Mouse (Mus musculus) lung, embryonic 14.5 days (tissue): ENCODE measurements around the gene Cd6. TPM values are rescaled to one million over a fixed set of nuclear protein-coding genes. Genes with fewer than 3 reads are reported as not detected.
A peak's percentile ranks its signal among the peaks of the same experiment; 100 is the strongest.

Source experiments
- ATAC-seq: fragments of 200-750 bp; cut with Nextera tagmentation; 2 replicates; pipeline ENCODE4 v1.8.0; 2017; ENCODE audit warnings: mild to moderate bottlenecking, moderate TSS enrichment, moderate library complexity; ENCODE audit not compliant: insufficient read depth
- DNase-seq: peaks from one replicate; pipeline ENCODE4 v3.0.0-alpha.2; 2015
- H3K27ac ChIP-seq: fragments of 300-500 bp; sonication (generic); 2 replicates; pipeline ENCODE4 v1.5.1; 2014; ENCODE audit warnings: low read depth, mild to moderate bottlenecking, moderate library complexity
- H3K27me3 ChIP-seq: fragments of 300-500 bp; sonication (generic); 2 replicates; pipeline ENCODE4 v1.6.1; 2014; ENCODE audit warnings: low read length, control low read depth; ENCODE audit not compliant: insufficient read depth
- H3K36me3 ChIP-seq: fragments of 300-500 bp; sonication (generic); 2 replicates; pipeline ENCODE4 v1.6.1; 2014; ENCODE audit warnings: control low read depth; ENCODE audit not compliant: insufficient read depth
- H3K4me1 ChIP-seq: fragments of 300-500 bp; sonication (generic); 2 replicates; pipeline ENCODE4 v1.6.1; 2014; ENCODE audit warnings: antibody characterized with exemption, control low read depth; ENCODE audit not compliant: insufficient read depth
- H3K4me2 ChIP-seq: fragments of 300-500 bp; sonication (generic); 2 replicates; pipeline ENCODE4 v1.6.1; 2014; ENCODE audit warnings: mild to moderate bottlenecking
- H3K4me3 ChIP-seq: fragments of 300-500 bp; sonication (generic); 2 replicates; pipeline ENCODE4 v1.5.1; 2014; ENCODE audit warnings: low read depth, low read length
- H3K9ac ChIP-seq: fragments of 300-500 bp; sonication (generic); 2 replicates; pipeline ENCODE4 v1.6.1; 2014
- H3K9me3 ChIP-seq: fragments of 300-500 bp; sonication (generic); 2 replicates; pipeline ENCODE4 v1.6.1; 2016; ENCODE audit warnings: low read depth, low read length, control low read depth
- CTCF ChIP-seq: IDR thresholded peaks from 2 replicates; pipeline ENCODE4 v1.5.1; 2016; ENCODE audit warnings: antibody characterized with exemption, low read depth
- WGBS: fragments of 180-500 bp; shearing (Covaris S2); extraction: QIAGEN DNeasy Blood & Tissue Kit; methylation state at CpG from one replicate; pipeline ENCODE4 v1.1.7; 2014; 5-methylcytosine and 5-hydroxymethylcytosine counted together
- polyA plus RNA-seq: library from polyadenylated mRNA; unstranded; fragments of >200 nt; fragmentation: Nextera tagmentation; extraction: Ambion mirVana; gene quantifications from 2 replicates; pipeline ENCODE4 v1.2.1, GENCODE M21; 2014

The Cd6 gene
- polyA plus RNA-seq, 1 experiment from 2014 or later, result 0.17 TPM

- H3K4me2 ChIP-seq, result peak overlapping the region; percentile 40
- 16% methylated on average over 17 of the region's 17 CpGs for WGBS
- TF ChIP-seq CTCF, result no peak
- H3K4me1 ChIP-seq, result no peaks in the 10 kb centered on the region
- peak overlapping the region; percentile 1; the same call in 1 of the 2 replicates for H3K9ac ChIP-seq
- no peaks in the 10 kb centered on the region for H3K36me3 ChIP-seq
- H3K27ac ChIP-seq, result peak overlapping the region; percentile 51
- peak overlapping the region; percentile 11; the same call in 1 of the 2 replicates for H3K4me3 ChIP-seq
- peak; percentile 69 for DNase-seq
- H3K9me3 ChIP-seq, result no peaks in the 10 kb centered on the region
- peak; percentile 90 for ATAC-seq
- H3K27me3 ChIP-seq, result no peaks in the 10 kb centered on the region
Measured at GRCm38 (mm10) chr19:10818217-10818946, 11.5 kb downstream of the Cd6 start.

- ATAC-seq, result no peak
- Histone ChIP-seq H3K9me3 (no peaks in the 10 kb centered on the region), H3K4me2 (no peak overlapping the region), H3K27ac (no peak overlapping the region), H3K36me3 (no peaks in the 10 kb centered on the region), H3K4me1 (no peaks in the 10 kb centered on the region), H3K4me3 (no peak overlapping the region), H3K9ac (no peak overlapping the region), H3K27me3 (no peaks in the 10 kb centered on the region)
- WGBS, result 47% methylated on average over 2 of the region's 2 CpGs
- TF ChIP-seq CTCF, result no peak
- DNase-seq, result no peak
Measured at GRCm38 (mm10) chr19:10816462-10816861, 13.4 kb downstream of the Cd6 start.

- WGBS, result 76% methylated on average over 6 of the region's 6 CpGs
- Histone ChIP-seq H3K4me2 (no peak overlapping the region), H3K36me3 (no peaks in the 10 kb centered on the region), H3K9me3 (no peaks in the 10 kb centered on the region), H3K9ac (no peak overlapping the region), H3K4me1 (no peaks in the 10 kb centered on the region), H3K27me3 (no peaks in the 10 kb centered on the region), H3K4me3 (no peak overlapping the region), H3K27ac (no peak overlapping the region)
- DNase-seq (no peak), ATAC-seq (no peak)
- no peak for TF ChIP-seq CTCF
Measured at GRCm38 (mm10) chr19:10815871-10816270, 14.0 kb downstream of the Cd6 start.

DNA sequence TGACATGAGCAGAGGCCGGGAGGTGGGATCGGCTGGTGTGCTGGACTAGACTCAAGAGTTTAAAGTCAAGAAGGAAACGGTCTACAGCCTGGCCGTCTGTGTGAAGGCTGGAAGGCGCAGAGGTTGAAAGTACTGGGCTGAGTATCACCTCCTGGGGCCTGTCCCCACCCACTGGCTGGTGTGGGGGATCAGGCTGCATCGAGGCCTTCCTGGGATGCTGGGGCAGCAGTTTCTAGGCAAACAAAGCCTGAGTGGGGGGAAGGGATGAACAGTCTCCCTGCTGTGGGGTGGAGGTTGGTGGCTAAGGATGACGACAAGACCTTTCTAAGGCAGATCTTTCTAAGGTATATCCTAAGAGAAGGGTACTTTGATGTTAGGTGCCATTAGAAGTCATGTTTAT is 16.0 kb downstream of the Cd6 start:
- no peak overlapping the region for H3K27ac ChIP-seq
- H3K9ac ChIP-seq, result no peak overlapping the region
- no peak overlapping the region for H3K4me3 ChIP-seq
- H3K9me3 ChIP-seq, result no peaks in the 10 kb centered on the region
- no peak overlapping the region for H3K4me2 ChIP-seq
- no peak for ATAC-seq
- DNase-seq, result no peak
- no peaks in the 10 kb centered on the region for H3K27me3 ChIP-seq
- 0 out of 2 replicates have a peak, but pooled peaks cover 9% of the 10 kb centered on the region for H3K4me1 ChIP-seq
- H3K36me3 ChIP-seq, result no peaks in the 10 kb centered on the region
- WGBS, result 57% methylated on average over 7 of the region's 7 CpGs
- TF ChIP-seq CTCF, result no peak

DNA sequence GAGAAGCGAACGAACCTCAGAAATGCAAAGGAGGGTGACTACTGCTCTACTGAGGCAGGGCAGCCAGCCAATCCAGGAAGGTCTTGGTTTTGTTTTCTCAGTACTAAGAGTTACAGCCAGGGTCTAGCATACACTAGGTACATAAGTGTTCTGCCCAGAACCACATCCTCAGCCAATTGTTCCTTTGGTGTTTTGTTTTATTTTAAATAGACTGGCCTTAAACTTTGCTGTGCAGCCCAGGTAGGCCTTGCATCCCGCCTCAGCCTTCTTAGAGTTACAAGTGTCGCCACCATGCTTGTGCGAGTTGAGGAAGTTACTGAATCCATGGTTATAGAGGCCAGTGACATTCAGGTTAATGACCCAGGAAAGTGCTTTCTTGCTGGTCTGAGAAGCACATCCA is 16.8 kb downstream of the Cd6 start:
- 92% methylated on average over 5 of the region's 5 CpGs for WGBS
- Histone ChIP-seq H3K9ac (no peak overlapping the region), H3K9me3 (no peaks in the 10 kb centered on the region), H3K4me3 (no peak overlapping the region), H3K4me2 (no peak overlapping the region), H3K27ac (no peak overlapping the region), H3K36me3 (no peaks in the 10 kb centered on the region), H3K27me3 (no peaks in the 10 kb centered on the region), H3K4me1 (0 out of 2 replicates have a peak, but pooled peaks cover 9% of the 10 kb centered on the region)
- ATAC-seq (no peak), DNase-seq (no peak)
- no peak for TF ChIP-seq CTCF

DNA sequence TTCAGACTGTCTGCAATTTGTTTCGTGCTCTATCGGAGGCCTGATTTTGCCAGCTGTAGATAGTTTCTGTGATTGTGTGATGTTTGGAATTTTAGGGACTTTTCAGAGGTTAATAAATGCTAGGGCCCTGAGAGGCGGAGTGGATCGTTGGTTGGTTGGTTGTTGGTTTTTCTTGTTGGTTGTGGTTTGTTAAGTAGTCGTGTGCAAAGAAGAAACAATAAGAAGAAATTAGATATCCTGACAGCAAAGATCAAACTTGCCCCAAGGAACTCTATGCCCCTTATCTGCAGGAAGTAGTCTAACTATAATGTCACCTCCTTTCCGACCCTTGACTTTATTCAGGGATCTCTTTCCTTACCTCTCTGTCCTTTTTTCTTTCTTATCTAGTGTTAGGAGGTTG is 18.4 kb downstream of the Cd6 start:
- WGBS, result 75% methylated on average over 6 of the region's 6 CpGs
- Histone ChIP-seq H3K4me3 (no peak overlapping the region), H3K27me3 (no peaks in the 10 kb centered on the region), H3K27ac (no peak overlapping the region), H3K36me3 (no peaks in the 10 kb centered on the region), H3K9me3 (no peaks in the 10 kb centered on the region), H3K9ac (no peak overlapping the region), H3K4me2 (no peak overlapping the region), H3K4me1 (0 out of 2 replicates have a peak, but pooled peaks cover 9% of the 10 kb centered on the region)
- no peak for TF ChIP-seq CTCF
- ATAC-seq (no peak), DNase-seq (no peak)

DNA sequence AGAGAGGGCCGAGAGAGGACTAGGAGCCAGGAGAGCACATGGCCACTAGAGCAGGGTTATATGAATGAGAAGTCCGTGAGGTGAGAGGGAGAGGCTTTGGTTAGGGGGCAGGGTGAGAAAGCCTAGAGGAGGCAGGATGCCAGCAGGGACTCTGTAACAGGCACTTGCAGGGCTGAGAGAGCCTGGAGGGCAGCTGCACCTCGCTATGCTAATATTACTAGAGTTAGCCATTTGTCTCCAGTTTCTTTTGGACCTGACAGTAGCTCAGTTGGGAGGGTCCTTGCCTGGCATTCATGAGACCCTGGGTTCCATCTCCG is 19.7 kb downstream of the Cd6 start:
- ATAC-seq (0 out of 2 replicates have a peak, but pooled peaks have one; percentile 35), DNase-seq (peak; percentile 31)
- Histone ChIP-seq H3K4me1 (0 out of 2 replicates have a peak, but pooled peaks cover 9% of the 10 kb centered on the region), H3K36me3 (no peaks in the 10 kb centered on the region), H3K27ac (peak overlapping the region; percentile 86), H3K9me3 (no peaks in the 10 kb centered on the region), H3K27me3 (no peaks in the 10 kb centered on the region), H3K4me2 (no peak overlapping the region), H3K9ac (no peak overlapping the region; the same call in 1 of the 2 replicates), H3K4me3 (no peak overlapping the region)
- 33% methylated on average over 4 of the region's 4 CpGs for WGBS
- no peak for TF ChIP-seq CTCF
